Mouse (Mus musculus) cerebellum, adult 18-20 months (tissue): ENCODE measurements around the gene Cers5.
"Not testable (repeated sequence)": the region's sequence is repeated elsewhere in the genome, so short reads cannot be mapped to it uniquely, and the experiment has no call there.

Experiments used
- DNase-seq, 2 experiments: peaks; one replicate each; pipeline ENCODE4 v3.0.0; 2021

Cers5 gene

GRCm38 (mm10) chr15:99772881-99772924, at the start of gene Cers5:
Cers5 (minus strand) TSS chr15:99772885.
- not testable (repeated sequence) for DNase-seq

GRCm38 (mm10) chr15:99819621-99820279, 47.1 kb upstream of the Cers5 start:
- DNase-seq: no peak

GRCm38 (mm10) chr15:99819109-99819440, 46.4 kb upstream of the Cers5 start:
- no peak for DNase-seq

GRCm38 (mm10) chr15:99818321-99819108, 45.8 kb upstream of the Cers5 start:
- no peak for DNase-seq

- DNase-seq: no peak
Observed at GRCm38 (mm10) chr15:99817343-99818235, 44.9 kb upstream of the Cers5 start.

GRCm38 (mm10) chr15:99815999-99816398, 43.3 kb upstream of the Cers5 start:
- no peak for DNase-seq

- no peak for DNase-seq
Observed at GRCm38 (mm10) chr15:99814554-99815260, 42.0 kb upstream of the Cers5 start.

- no peak for DNase-seq
Observed at GRCm38 (mm10) chr15:99813639-99814038, 41.0 kb upstream of the Cers5 start.

GRCm38 (mm10) chr15:99812097-99812496, 39.4 kb upstream of the Cers5 start:
- DNase-seq: no peak

- DNase-seq: no peak
Observed at GRCm38 (mm10) chr15:99807776-99808735, 35.4 kb upstream of the Cers5 start.

- DNase-seq: no peak
Observed at GRCm38 (mm10) chr15:99806171-99806570, 33.5 kb upstream of the Cers5 start.

GRCm38 (mm10) chr15:99805673-99806072, 33.0 kb upstream of the Cers5 start:
- DNase-seq: no peak

- no peak for DNase-seq
Observed at GRCm38 (mm10) chr15:99803186-99803644, 30.5 kb upstream of the Cers5 start.

- DNase-seq: peak; percentile 61 to 70
Observed at GRCm38 (mm10) chr15:99801885-99802572, 29.3 kb upstream of the Cers5 start.

GRCm38 (mm10) chr15:99799706-99800105, 27.0 kb upstream of the Cers5 start:
- no peak for DNase-seq

- DNase-seq: no peak
Observed at GRCm38 (mm10) chr15:99797898-99798297, 25.2 kb upstream of the Cers5 start.

GRCm38 (mm10) chr15:99796735-99797134, 24.1 kb upstream of the Cers5 start:
- DNase-seq: no peak

GRCm38 (mm10) chr15:99796066-99796465, 23.4 kb upstream of the Cers5 start:
- DNase-seq: no peak

- DNase-seq: no peak
Observed at GRCm38 (mm10) chr15:99792221-99792815, 19.6 kb upstream of the Cers5 start.

- DNase-seq: no peak
Observed at GRCm38 (mm10) chr15:99791003-99791402, 18.3 kb upstream of the Cers5 start.

GRCm38 (mm10) chr15:99790464-99790863, 17.8 kb upstream of the Cers5 start:
- DNase-seq: no peak
